16 mouse cellular contexts compared by ENCODE assay signal in the genomic region with DNA sequence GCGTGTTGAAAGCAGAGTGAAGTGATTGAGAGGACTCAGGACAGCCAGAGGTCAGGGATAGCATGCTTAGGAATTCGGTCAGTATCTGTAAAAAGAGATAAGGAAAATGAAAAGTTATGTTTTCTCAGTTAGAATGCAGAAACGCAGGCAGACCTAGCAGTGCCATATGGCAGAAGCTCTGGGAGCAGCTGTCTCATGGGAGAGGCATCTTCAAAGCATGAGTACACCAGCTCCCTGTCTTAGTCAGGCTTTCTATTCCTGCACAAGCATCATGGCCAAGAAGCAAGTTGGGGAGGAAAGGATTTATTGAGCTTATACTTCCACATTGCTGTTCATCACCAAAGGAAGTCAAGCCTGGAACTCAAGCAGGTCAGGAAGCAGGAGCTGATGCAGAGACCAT. TPM values are rescaled to one million over a fixed set of nuclear protein-coding genes. Genes with fewer than 3 reads are reported as not detected.
DNase-seq lines count a peak whose midpoint lies in the region; ATAC-seq lines count a peak whose summit lies in the region.
"Had no signal": no experiment of that assay in that cellular context is flagged by ENCODE, and none has a peak within 500 bp of the region (broad histone marks: within the 10 kb centered on the region; RNA-seq: fewer than 3 reads in every experiment).

No protein-coding gene starts in this region.

- H3K4me1 ChIP-seq in forebrain, embryonic 14.5 days (ENCODE audit: control insufficient read depth, insufficient read depth, low read length), result no peaks in the 10 kb centered on the region
- H3K4me1 ChIP-seq in forebrain, embryonic 15.5 days, result no peaks in the 10 kb centered on the region
- peaks cover 13% of the 10 kb centered on the region; the same call in 1 of the 2 replicates for H3K4me1 ChIP-seq in brown adipose tissue, adult 24 weeks (ENCODE audit: control insufficient read depth, insufficient read depth, insufficient read length, low read length)
- H3K4me1 ChIP-seq: embryonic facial prominence, embryonic 15.5 days; limb, embryonic 13.5 days; neural tube, embryonic 15.5 days had no signal

- no peak overlapping the region for H3K27ac ChIP-seq in forebrain, embryonic 14.5 days (ENCODE audit: low read depth, low read length)
- no peak overlapping the region for H3K27ac ChIP-seq in forebrain, embryonic 15.5 days (replicated peaks)
- 0 out of 2 replicates have a peak overlapping the region, but pooled peaks have one; percentile 84 for H3K27ac ChIP-seq in brown adipose tissue, adult 24 weeks (replicated peaks; ENCODE audit: low read depth, low read length)
- H3K27ac ChIP-seq: embryonic facial prominence, embryonic 15.5 days; limb, embryonic 13.5 days; neural tube, embryonic 15.5 days; stomach, postnatal 0 days had no signal

- 81% methylated on average over 3 of the region's 3 CpGs for WGBS in forebrain, embryonic 14.5 days
- 77% methylated on average over 3 of the region's 3 CpGs for WGBS in forebrain, embryonic 15.5 days

- H3K4me3 ChIP-seq in forebrain, embryonic 14.5 days (ENCODE audit: low read depth, low read length), result no peak overlapping the region
- no peak overlapping the region for H3K4me3 ChIP-seq in forebrain, embryonic 15.5 days
- H3K4me3 ChIP-seq in brown adipose tissue, adult 24 weeks (ENCODE audit: insufficient read depth, low read depth, low read length), result no peak overlapping the region
- H3K4me3 ChIP-seq: embryonic facial prominence, embryonic 15.5 days; limb, embryonic 13.5 days; neural tube, embryonic 15.5 days had no signal

- ATAC-seq in forebrain, embryonic 14.5 days, result no peak
- no peak; the same call in 1 of the 2 replicates for ATAC-seq in forebrain, embryonic 15.5 days (replicated peaks)
- ATAC-seq: liver, postnatal 0 days had no signal

- no peaks in the 10 kb centered on the region for H3K9me3 ChIP-seq in forebrain, embryonic 14.5 days (replicated peaks; ENCODE audit: control insufficient read depth, low read length)
- H3K9me3 ChIP-seq in forebrain, embryonic 15.5 days, result no peaks in the 10 kb centered on the region
- H3K9me3 ChIP-seq: embryonic facial prominence, embryonic 15.5 days; limb, embryonic 13.5 days; neural tube, embryonic 15.5 days had no signal

- no peak overlapping the region for H3K9ac ChIP-seq in forebrain, embryonic 14.5 days (ENCODE audit: low read length)
- H3K9ac ChIP-seq in forebrain, embryonic 15.5 days (replicated peaks), result no peak overlapping the region
- H3K9ac ChIP-seq: embryonic facial prominence, embryonic 15.5 days; limb, embryonic 13.5 days; liver, postnatal 0 days; neural tube, embryonic 15.5 days had no signal

- peak; percentile 42 for DNase-seq in forebrain, embryonic 14.5 days (ENCODE audit: low spot score)
- peak; percentile 30 to 34 for DNase-seq in layer of hippocampus, postnatal 25 days (ENCODE audit: extremely low spot score in 1 of 2, low spot score in 1 of 2)
- DNase-seq in right cerebral cortex, postnatal 10 days (ENCODE audit: low spot score in 2 of 2), result peak; percentile 71 to 85
- no peak for DNase-seq in lung, postnatal 4 days
- DNase-seq in retina, embryonic 14.5 days (ENCODE audit: low spot score), result no peak
- no peak for DNase-seq in gastrocnemius, adult 8-10 months (ENCODE audit: low spot score in 2 of 2)
- DNase-seq: cerebellum, adult 9-11 months; heart, postnatal 36 days; kidney, postnatal 10 days; liver, postnatal 0 days had no signal

- no peak overlapping the region for H3K4me2 ChIP-seq in forebrain, embryonic 14.5 days (ENCODE audit: low read length)
- H3K4me2 ChIP-seq in forebrain, embryonic 15.5 days (replicated peaks), result no peak overlapping the region
- H3K4me2 ChIP-seq: embryonic facial prominence, embryonic 15.5 days; limb, embryonic 13.5 days; neural tube, embryonic 15.5 days had no signal

- H3K27me3 ChIP-seq in forebrain, embryonic 14.5 days (replicated peaks; ENCODE audit: control insufficient read depth, insufficient read depth, low read length), result no peaks in the 10 kb centered on the region
- H3K27me3 ChIP-seq in forebrain, embryonic 15.5 days, result no peaks in the 10 kb centered on the region
- H3K27me3 ChIP-seq: embryonic facial prominence, embryonic 15.5 days; limb, embryonic 13.5 days; neural tube, embryonic 15.5 days had no signal

- no peaks in the 10 kb centered on the region for H3K36me3 ChIP-seq in forebrain, embryonic 14.5 days (ENCODE audit: control insufficient read depth, insufficient read depth, low read length)
- no peaks in the 10 kb centered on the region for H3K36me3 ChIP-seq in forebrain, embryonic 15.5 days
- H3K36me3 ChIP-seq: embryonic facial prominence, embryonic 15.5 days; limb, embryonic 13.5 days; neural tube, embryonic 15.5 days had no signal

RNA-seq across cellular contexts. Expression of gene Pdk1, which starts 8.0 kb away (rescaled TPM):
- 20.2 and 22.3 TPM in 2 replicates for polyA plus RNA-seq in forebrain, embryonic 14.5 days (2014; fragmentation: Nextera tagmentation; extraction: Ambion mirVana)
- polyA plus RNA-seq in forebrain, embryonic 15.5 days (2015; fragmentation: Nextera tagmentation; extraction: Ambion mirVana), result 22.0 and 22.9 TPM in 2 replicates
- polyA plus RNA-seq in brown adipose tissue, adult 24 weeks (2012; ENCODE audit: insufficient read depth, insufficient read length, missing spikeins), result 76.5 and 93.5 TPM in 2 replicates
- total RNA-seq in layer of hippocampus, postnatal 25 days (2021), result 10 to 100 TPM; 35.6 to 37.4 TPM
- total RNA-seq in gastrocnemius, adult 8-10 months (2022), result 10 to 100 TPM; 60.8 to 70.6 (median 68.1) TPM

Comparison
In these comparisons a context has a peak if more than half of its experiments do, and no peak if none do; other contexts are left out.
1. DNase-seq: peak in forebrain, embryonic 14.5 days (single experiment), layer of hippocampus, postnatal 25 days (2 of 2) and right cerebral cortex, postnatal 10 days (2 of 2); none in lung, postnatal 4 days (0 of 2), retina, embryonic 14.5 days (single experiment) and gastrocnemius, adult 8-10 months (0 of 2).